Mouse (Mus musculus) stomach, embryonic 15.5 days (tissue): Measurements from ENCODE around the gene Rexo2. TPM values are rescaled to one million over a fixed set of nuclear protein-coding genes. Genes with fewer than 3 reads are reported as not detected.

ENCODE experiments used
- ATAC-seq: fragments of 200-750 bp; cut with Nextera tagmentation; 2 replicates; pipeline ENCODE4 v1.8.0; 2017; ENCODE audit warnings: low read depth, moderate number of reproducible peaks, moderate TSS enrichment; ENCODE audit not compliant: insufficient read depth, low FRiP score
- H3K27ac ChIP-seq: fragments of 300-500 bp; sonication (generic); 2 replicates; pipeline ENCODE4 v1.5.1; 2015; ENCODE audit warnings: mild to moderate bottlenecking, inconsistent platforms
- H3K27me3 ChIP-seq: fragments of 300-500 bp; sonication (generic); replicated peaks from 2 replicates; pipeline ENCODE4 v1.6.1; 2015; ENCODE audit warnings: inconsistent platforms
- H3K36me3 ChIP-seq: fragments of 300-500 bp; sonication (generic); 2 replicates; pipeline ENCODE4 v1.6.1; 2015; ENCODE audit warnings: inconsistent platforms
- H3K4me1 ChIP-seq: fragments of 300-500 bp; sonication (generic); 2 replicates; pipeline ENCODE4 v1.6.1; 2015; ENCODE audit warnings: inconsistent platforms
- H3K4me2 ChIP-seq: fragments of 300-500 bp; sonication (generic); 2 replicates; pipeline ENCODE4 v1.6.1; 2015; ENCODE audit warnings: mild to moderate bottlenecking, inconsistent platforms
- H3K4me3 ChIP-seq: fragments of 300-500 bp; sonication (generic); replicated peaks from 2 replicates; pipeline ENCODE4 v1.5.1; 2015; ENCODE audit warnings: inconsistent platforms
- H3K9ac ChIP-seq: fragments of 300-500 bp; sonication (generic); 2 replicates; pipeline ENCODE4 v1.6.1; 2015; ENCODE audit warnings: inconsistent platforms
- H3K9me3 ChIP-seq: fragments of 300-500 bp; sonication (generic); 2 replicates; pipeline ENCODE4 v1.6.1; 2016; ENCODE audit warnings: inconsistent platforms
- WGBS: fragments of 180-500 bp; shearing (Covaris S2); methylation state at CpG from one replicate; pipeline ENCODE4 v1.1.7; 2015; 5-methylcytosine and 5-hydroxymethylcytosine counted together
- microRNA-seq: library from miRNA; unstranded; fragments of <30 nt; microRNA quantifications from one replicate; pipeline ENCODE4, GENCODE M21; 2016
- polyA plus RNA-seq: library from polyadenylated mRNA; unstranded; fragments of >200 nt; fragmentation: Nextera tagmentation; extraction: Ambion mirVana; gene quantifications from 2 replicates; pipeline ENCODE4 v1.2.1, GENCODE M21; 2015

The Rexo2 gene
- polyA plus RNA-seq, 1 experiment from 2014 or later = 140 TPM

DNA sequence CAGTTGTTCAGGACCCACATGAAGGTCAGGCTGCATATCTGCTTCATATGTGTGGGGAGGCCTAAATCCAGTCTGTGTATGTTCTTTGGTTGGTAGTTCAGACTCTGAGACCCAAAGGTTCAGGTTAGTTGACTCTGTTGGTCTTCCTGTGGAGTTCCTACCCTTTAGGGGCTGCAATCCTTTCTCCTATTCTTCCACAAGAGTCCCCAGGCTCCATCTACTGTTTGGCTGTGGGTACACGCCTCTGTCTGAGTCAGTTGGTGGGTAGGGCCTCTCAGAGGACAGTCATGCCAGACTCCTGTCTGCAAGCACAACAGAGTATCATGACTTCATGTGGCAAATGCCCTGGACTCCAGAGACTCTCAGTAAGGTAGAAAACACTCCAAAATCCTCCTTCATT is 57.2 kb downstream of the Rexo2 start:
- Histone ChIP-seq H3K36me3 (no peaks in the 10 kb centered on the region), H3K4me1 (no peaks in the 10 kb centered on the region), H3K4me3 (no peak overlapping the region), H3K27ac (no peak overlapping the region), H3K4me2 (no peak overlapping the region), H3K9me3 (no peaks in the 10 kb centered on the region), H3K27me3 (no peaks in the 10 kb centered on the region), H3K9ac (no peak overlapping the region)
- no peak for ATAC-seq
- 46% methylated on average over 1 of the region's 1 CpGs for WGBS

DNA sequence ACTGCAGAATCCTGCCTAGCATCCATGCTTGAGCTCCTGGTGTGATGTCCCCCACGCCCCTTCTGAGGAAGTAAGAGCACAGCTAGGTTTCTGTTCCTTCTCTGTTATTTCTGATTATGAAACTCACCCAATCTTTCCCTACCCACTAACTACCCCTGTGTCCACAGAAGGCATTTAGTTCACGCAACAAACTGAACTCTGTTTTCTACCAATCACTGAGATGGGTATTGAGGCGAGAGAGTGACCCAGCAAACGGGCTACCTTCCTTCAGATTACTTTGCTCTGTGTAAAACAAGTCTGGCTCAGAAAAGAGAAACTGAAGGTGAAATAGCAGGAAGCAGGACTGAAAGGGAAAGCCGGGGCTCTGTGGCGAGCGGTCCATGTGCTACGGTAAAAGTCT is 58.0 kb downstream of the Rexo2 start:
- no peaks in the 10 kb centered on the region for H3K36me3 ChIP-seq
- no peak overlapping the region for H3K27ac ChIP-seq
- H3K4me3 ChIP-seq = no peak overlapping the region
- ATAC-seq = no peak
- no peak overlapping the region for H3K4me2 ChIP-seq
- no peaks in the 10 kb centered on the region for H3K4me1 ChIP-seq
- WGBS = 78% methylated on average over 8 of the region's 8 CpGs
- no peaks in the 10 kb centered on the region for H3K9me3 ChIP-seq
- H3K27me3 ChIP-seq = no peaks in the 10 kb centered on the region
- H3K9ac ChIP-seq = no peak overlapping the region

DNA sequence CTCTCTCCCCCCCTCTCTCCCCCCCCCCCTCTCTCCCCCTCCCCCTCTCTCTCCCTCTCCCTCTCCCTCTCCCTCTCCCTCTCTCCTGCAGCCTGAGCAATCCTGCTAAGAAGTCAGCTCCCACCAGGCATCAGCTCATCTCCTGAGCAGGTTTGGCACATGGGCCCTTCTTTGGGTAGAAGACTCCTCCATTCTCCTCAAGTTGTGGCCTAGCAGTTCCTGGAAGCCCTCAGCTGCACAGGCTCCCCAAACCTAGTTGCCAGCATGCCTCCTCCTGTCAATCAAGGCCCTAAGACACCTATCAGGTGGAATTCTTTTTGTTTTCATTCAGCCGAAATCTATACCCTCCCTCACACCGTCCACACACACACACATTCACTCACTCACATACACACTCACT is 58.9 kb downstream of the Rexo2 start:
- H3K36me3 ChIP-seq = no peaks in the 10 kb centered on the region
- WGBS = 81% methylated on average over 2 of the region's 2 CpGs
- no peaks in the 10 kb centered on the region for H3K4me1 ChIP-seq
- H3K27me3 ChIP-seq = no peaks in the 10 kb centered on the region
- no peak overlapping the region for H3K4me3 ChIP-seq
- H3K27ac ChIP-seq = no peak overlapping the region
- H3K9ac ChIP-seq = no peak overlapping the region
- no peaks in the 10 kb centered on the region for H3K9me3 ChIP-seq
- ATAC-seq = no peak
- no peak overlapping the region for H3K4me2 ChIP-seq

DNA sequence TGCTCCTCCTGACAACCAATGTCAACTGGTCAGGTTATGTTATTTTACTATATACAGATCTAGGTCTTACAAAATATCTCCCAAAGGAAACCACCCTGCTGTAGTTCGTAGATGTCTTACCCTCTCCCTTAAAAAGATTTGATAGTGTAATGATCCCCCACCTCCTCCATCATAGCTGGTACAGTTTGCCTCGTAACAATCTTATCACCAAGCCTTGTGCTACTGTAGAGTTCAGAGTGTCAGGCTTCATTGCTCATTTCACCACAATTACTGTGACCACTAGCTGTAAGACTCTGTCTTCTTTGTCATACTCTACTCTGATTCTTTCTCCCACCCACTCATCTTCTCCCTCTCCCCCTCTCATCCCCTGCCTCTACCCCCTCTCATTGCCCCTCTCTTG is 59.4 kb downstream of the Rexo2 start:
- H3K9ac ChIP-seq = no peak overlapping the region
- ATAC-seq = no peak
- no peak overlapping the region for H3K4me3 ChIP-seq
- no peaks in the 10 kb centered on the region for H3K27me3 ChIP-seq
- WGBS = 72% methylated on average over 2 of the region's 2 CpGs
- H3K27ac ChIP-seq = no peak overlapping the region
- no peak overlapping the region for H3K4me2 ChIP-seq
- no peaks in the 10 kb centered on the region for H3K9me3 ChIP-seq
- H3K36me3 ChIP-seq = no peaks in the 10 kb centered on the region
- no peaks in the 10 kb centered on the region for H3K4me1 ChIP-seq

DNA sequence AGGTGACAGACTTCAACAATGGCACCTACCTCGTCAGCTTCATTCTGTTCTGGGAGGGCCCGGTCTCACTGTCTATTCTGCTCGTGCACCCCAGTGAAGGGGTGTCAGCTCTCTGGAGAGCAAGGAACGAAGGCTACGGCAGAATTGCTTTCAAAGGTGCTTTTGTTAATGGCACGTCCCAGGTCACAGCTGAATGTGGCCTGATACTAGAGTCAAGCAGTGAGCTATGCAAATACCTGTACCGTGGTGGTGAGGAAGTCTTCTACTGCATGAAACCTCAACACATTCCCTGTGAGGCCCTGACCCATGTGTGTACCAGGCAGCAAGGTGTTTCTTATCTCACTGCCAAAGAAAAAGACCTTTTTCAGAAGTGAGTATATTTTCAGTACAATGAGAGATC is 60.0 kb downstream of the Rexo2 start:
- Histone ChIP-seq H3K9ac (no peak overlapping the region), H3K9me3 (no peaks in the 10 kb centered on the region), H3K36me3 (no peaks in the 10 kb centered on the region), H3K4me3 (no peak overlapping the region), H3K27me3 (no peaks in the 10 kb centered on the region), H3K27ac (no peak overlapping the region), H3K4me1 (no peaks in the 10 kb centered on the region), H3K4me2 (no peak overlapping the region)
- WGBS = 83% methylated on average over 7 of the region's 7 CpGs
- ATAC-seq = no peak

DNA sequence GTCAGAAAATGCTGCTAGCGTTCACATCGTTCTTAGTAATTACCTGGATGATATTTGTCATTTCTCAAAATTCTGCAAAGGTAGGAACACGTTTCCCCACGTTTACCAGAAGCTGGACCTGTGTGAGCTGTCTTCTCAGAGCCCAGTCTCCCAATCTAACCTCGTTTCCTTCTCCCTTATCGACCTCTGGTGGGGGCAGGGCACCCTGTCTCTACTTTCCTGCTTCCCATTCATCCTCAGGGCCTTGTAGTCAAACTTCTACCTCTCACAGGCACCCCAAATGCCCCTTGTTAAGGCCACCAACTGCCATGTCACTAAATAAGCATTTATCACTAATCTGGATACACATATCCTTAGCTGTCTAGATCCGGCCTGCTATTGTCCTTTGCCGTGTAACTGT is 61.6 kb downstream of the Rexo2 start:
- Histone ChIP-seq H3K9ac (no peak overlapping the region), H3K4me2 (no peak overlapping the region), H3K36me3 (no peaks in the 10 kb centered on the region)

More for the DNA sequence above, 61.6 kb downstream of the Rexo2 start:
- Histone ChIP-seq H3K4me3 (no peak overlapping the region), H3K27me3 (no peaks in the 10 kb centered on the region), H3K4me1 (no peaks in the 10 kb centered on the region), H3K9me3 (no peaks in the 10 kb centered on the region), H3K27ac (no peak overlapping the region)
- 69% methylated on average over 8 of the region's 8 CpGs for WGBS
- no peak for ATAC-seq

Small RNAs within 50 kb of the gene (microRNA-seq; reads per million reads assigned to microRNA genes)
- not detected for gene Gm23653

Other genes with a start within 250 kb of the Rexo2 start
- 4.4 and 11.1 TPM in 2 replicates for gene Nxpe2, start 127.2 kb downstream of the Rexo2 start, polyA plus RNA-seq
- 112 and 117 TPM in 2 replicates for gene Rbm7, start 14.7 kb upstream of the Rexo2 start, polyA plus RNA-seq
- gene Gm5617, start 14.8 kb upstream of the Rexo2 start, polyA plus RNA-seq = 30.8 and 32.0 TPM in 2 replicates
- gene Nnmt, start 124.5 kb upstream of the Rexo2 start, polyA plus RNA-seq = 2.1 and 3.5 TPM in 2 replicates